ENCODE assay signal across 29 mouse cellular contexts in the genomic region with DNA sequence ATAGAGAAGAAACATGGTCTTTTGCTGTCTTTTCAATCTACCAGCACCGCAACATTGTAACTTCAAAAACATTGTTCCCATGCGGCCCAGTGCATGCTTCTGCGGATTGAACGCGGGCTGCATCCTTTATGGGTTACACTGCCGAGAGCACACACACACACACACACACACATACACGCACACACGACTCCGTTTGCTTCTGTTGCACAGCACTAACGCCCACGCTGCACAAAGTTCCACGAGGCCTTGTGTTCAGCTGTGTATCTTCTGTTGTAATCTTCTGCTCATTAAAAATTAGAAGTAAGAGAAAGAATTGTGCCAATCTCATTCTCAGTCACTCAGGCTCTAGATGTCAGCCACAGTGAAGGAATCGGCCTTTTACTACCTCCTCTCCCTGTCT.
DNase-seq lines count a peak whose midpoint lies in the region; ATAC-seq and TF ChIP-seq lines count a peak whose summit lies in the region.
"Had no signal": no experiment of that assay in that cellular context is flagged by ENCODE, and none has a peak within 500 bp of the region (broad histone marks: within the 10 kb centered on the region; RNA-seq: fewer than 3 reads in every experiment).

No protein-coding gene starts in this region.

- no peak for TF ChIP-seq CTCF in layer of hippocampus, adult 2 months (conservative IDR thresholded peaks at IDR 0.05)

- no peaks in the 10 kb centered on the region for H3K36me3 ChIP-seq in midbrain, embryonic 11.5 days (ENCODE audit: control insufficient read depth, insufficient read depth, low read length)
- no peaks in the 10 kb centered on the region for H3K36me3 ChIP-seq in midbrain, embryonic 15.5 days (replicated peaks)
- H3K36me3 ChIP-seq in hindbrain, embryonic 10.5 days: no peaks in the 10 kb centered on the region
- H3K36me3 ChIP-seq: embryonic facial prominence, embryonic 13.5 days; embryonic facial prominence, embryonic 15.5 days; forebrain, embryonic 10.5 days; forebrain, embryonic 12.5 days; G1E had no signal

- H3K4me1 ChIP-seq in midbrain, embryonic 11.5 days (ENCODE audit: control insufficient read depth, insufficient read depth, low read length): no peaks in the 10 kb centered on the region
- no peaks in the 10 kb centered on the region for H3K4me1 ChIP-seq in midbrain, embryonic 15.5 days
- H3K4me1 ChIP-seq in hindbrain, embryonic 10.5 days (replicated peaks): no peaks in the 10 kb centered on the region
- H3K4me1 ChIP-seq: embryonic facial prominence, embryonic 13.5 days; embryonic facial prominence, embryonic 15.5 days; forebrain, embryonic 10.5 days; forebrain, embryonic 12.5 days had no signal

- no peak overlapping the region for H3K4me2 ChIP-seq in midbrain, embryonic 11.5 days
- H3K4me2 ChIP-seq in midbrain, embryonic 15.5 days: no peak overlapping the region
- H3K4me2 ChIP-seq: embryonic facial prominence, embryonic 13.5 days; embryonic facial prominence, embryonic 15.5 days; forebrain, embryonic 12.5 days had no signal

- H3K27me3 ChIP-seq in midbrain, embryonic 11.5 days (ENCODE audit: control insufficient read depth, insufficient read depth, low read length): no peaks in the 10 kb centered on the region
- H3K27me3 ChIP-seq in midbrain, embryonic 15.5 days (replicated peaks): no peaks in the 10 kb centered on the region
- no peaks in the 10 kb centered on the region for H3K27me3 ChIP-seq in hindbrain, embryonic 10.5 days (ENCODE audit: insufficient read depth, poor library complexity, severe bottlenecking)
- H3K27me3 ChIP-seq: CH12.LX; embryonic facial prominence, embryonic 13.5 days; embryonic facial prominence, embryonic 15.5 days; forebrain, embryonic 12.5 days; Patski had no signal

- H3K9me3 ChIP-seq in midbrain, embryonic 11.5 days (ENCODE audit: control insufficient read depth, low read length): no peaks in the 10 kb centered on the region
- no peaks in the 10 kb centered on the region for H3K9me3 ChIP-seq in midbrain, embryonic 15.5 days
- H3K9me3 ChIP-seq in hindbrain, embryonic 10.5 days: no peaks in the 10 kb centered on the region
- H3K9me3 ChIP-seq: embryonic facial prominence, embryonic 13.5 days; embryonic facial prominence, embryonic 15.5 days; forebrain, embryonic 10.5 days; forebrain, embryonic 12.5 days had no signal

- 93% methylated on average over 13 of the region's 13 CpGs for WGBS in midbrain, embryonic 11.5 days
- 84% methylated on average over 13 of the region's 13 CpGs for WGBS in midbrain, embryonic 15.5 days
- 93% methylated on average over 13 of the region's 13 CpGs for WGBS in hindbrain, embryonic 10.5 days

- H3K9ac ChIP-seq in midbrain, embryonic 11.5 days (ENCODE audit: low read length): no peak overlapping the region
- H3K9ac ChIP-seq in midbrain, embryonic 15.5 days: no peak overlapping the region
- H3K9ac ChIP-seq: embryonic facial prominence, embryonic 13.5 days; embryonic facial prominence, embryonic 15.5 days; forebrain, embryonic 12.5 days had no signal

- no peak for DNase-seq in frontal cortex, postnatal 10 days (ENCODE audit: low spot score in 2 of 2)
- DNase-seq in layer of hippocampus, adult 2 months (ENCODE audit: low spot score in 2 of 2): peak in 1 of 2 experiments; percentile 39
- no peak for DNase-seq in layer of hippocampus, adult 9-10 months (ENCODE audit: low spot score)
- peak; percentile 66 for DNase-seq in midbrain, embryonic 11.5 days (ENCODE audit: low spot score, missing footprints)
- DNase-seq in hindbrain, embryonic 10.5 days (ENCODE audit: low spot score): no peak
- DNase-seq: adrenal gland, adult 8-10 months; adrenal gland, postnatal 14 days; adrenal gland, postnatal 36 days; B cell, adult 2 months; cerebellum, adult 11 months; cerebellum, adult 18-20 months; cerebellum, adult 8-10 months; cerebellum, adult 9-11 months; cerebellum, postnatal 14 days; cerebellum, postnatal 36 days; embryo, embryonic 11 days had no signal

- ATAC-seq in frontal cortex, adult (ENCODE audit: low TSS enrichment): peak; percentile 34; the same call in 1 of the 2 replicates
- no peak for ATAC-seq in midbrain, embryonic 11.5 days (ENCODE audit: low FRiP score)
- ATAC-seq in midbrain, embryonic 15.5 days (replicated peaks): no peak
- ATAC-seq: activated CD4-positive, CD25-positive, alpha-beta regulatory T cell, adult 4 months; CD4-positive, CD25-positive, alpha-beta regulatory T cell, adult 4 months; forebrain, embryonic 14.5 days; Patski had no signal

- H3K27ac ChIP-seq in layer of hippocampus, adult 2 months: peak overlapping the region; percentile 64; the same call in 1 of the 2 replicates
- no peak overlapping the region for H3K27ac ChIP-seq in midbrain, embryonic 11.5 days (ENCODE audit: low read depth, low read length)
- no peak overlapping the region for H3K27ac ChIP-seq in midbrain, embryonic 15.5 days
- H3K27ac ChIP-seq in hindbrain, embryonic 10.5 days: no peak overlapping the region
- H3K27ac ChIP-seq: embryonic facial prominence, embryonic 13.5 days; embryonic facial prominence, embryonic 15.5 days; forebrain, embryonic 10.5 days; forebrain, embryonic 12.5 days had no signal

- no peak overlapping the region for H3K4me3 ChIP-seq in layer of hippocampus, adult 2 months
- no peak overlapping the region for H3K4me3 ChIP-seq in midbrain, embryonic 11.5 days (ENCODE audit: low read depth, low read length)
- H3K4me3 ChIP-seq in midbrain, embryonic 15.5 days: no peak overlapping the region
- no peak overlapping the region for H3K4me3 ChIP-seq in hindbrain, embryonic 10.5 days
- H3K4me3 ChIP-seq: embryonic facial prominence, embryonic 13.5 days; embryonic facial prominence, embryonic 15.5 days; erythroblast, embryonic 14.5 days; forebrain, embryonic 10.5 days; forebrain, embryonic 12.5 days had no signal
